Mouse (Mus musculus) heart, embryonic 11.5 days (tissue): Measurements from ENCODE around the gene Eif3l. TPM values are rescaled to one million over a fixed set of nuclear protein-coding genes. Genes with fewer than 3 reads are reported as not detected.

Experiments used
- ATAC-seq: fragments of 200-750 bp; cut with Nextera tagmentation; replicated peaks from 2 replicates; pipeline ENCODE4 v1.8.0; 2017; ENCODE audit warnings: moderate library complexity; ENCODE audit not compliant: insufficient number of reproducible peaks, low FRiP score, low TSS enrichment
- H3K27ac ChIP-seq: fragments of 300-500 bp; sonication (generic); 2 replicates; pipeline ENCODE4 v1.5.1; 2014; ENCODE audit warnings: mild to moderate bottlenecking, low read depth, low read length
- H3K27me3 ChIP-seq: fragments of 300-500 bp; sonication (generic); 2 replicates; pipeline ENCODE4 v1.6.1; 2014; ENCODE audit warnings: mild to moderate bottlenecking, low read length, mixed read lengths; ENCODE audit not compliant: control insufficient read depth, insufficient read depth
- H3K36me3 ChIP-seq: fragments of 300-500 bp; sonication (generic); 2 replicates; pipeline ENCODE4 v1.6.1; 2014; ENCODE audit warnings: mild to moderate bottlenecking, low read length, moderate library complexity, mixed read lengths; ENCODE audit not compliant: control insufficient read depth, insufficient read depth
- H3K4me1 ChIP-seq: fragments of 300-500 bp; sonication (generic); 2 replicates; pipeline ENCODE4 v1.6.1; 2014; ENCODE audit warnings: low read length; ENCODE audit not compliant: control insufficient read depth, insufficient read depth
- H3K4me2 ChIP-seq: fragments of 300-500 bp; sonication (generic); 2 replicates; pipeline ENCODE4 v1.6.1; 2014; ENCODE audit warnings: mild to moderate bottlenecking, moderate library complexity
- H3K4me3 ChIP-seq: fragments of 300-500 bp; sonication (generic); 2 replicates; pipeline ENCODE4 v1.5.1; 2014; ENCODE audit warnings: low read depth, low read length
- H3K9ac ChIP-seq: fragments of 300-500 bp; sonication (generic); 2 replicates; pipeline ENCODE4 v1.6.1; 2014; ENCODE audit warnings: mild to moderate bottlenecking, low read depth, low read length, moderate library complexity
- H3K9me3 ChIP-seq: fragments of 300-500 bp; sonication (generic); replicated peaks from 2 replicates; pipeline ENCODE4 v1.6.1; 2016; ENCODE audit warnings: low read length; ENCODE audit not compliant: control insufficient read depth
- WGBS: fragments of 180-500 bp; shearing (Covaris S2); extraction: QIAGEN DNeasy Blood & Tissue Kit; methylation state at CpG from one replicate; pipeline ENCODE4 v1.1.7; 2014; ENCODE audit not compliant: insufficient replicate concordance; 5-methylcytosine and 5-hydroxymethylcytosine counted together
- polyA plus RNA-seq: library from polyadenylated mRNA; unstranded; fragments of >200 nt; fragmentation: Nextera tagmentation; extraction: Ambion mirVana; gene quantifications from 2 replicates; pipeline ENCODE4 v1.2.1, GENCODE M21; 2014

Eif3l gene
- 166 and 189 TPM in 2 replicates for polyA plus RNA-seq

GRCm38 (mm10) chr15:79074913-79075532 lies at the start of gene Eif3l:
Eif3l (plus strand) TSS chr15:79075179.
- Histone ChIP-seq H3K27ac (peak within 1 kb of the TSS; percentile 73), H3K4me3 (peak within 1 kb of the TSS; percentile 98), H3K9ac (peak within 1 kb of the TSS; percentile 85), H3K9me3 (no peaks in the 10 kb centered on the region), H3K4me1 (peaks cover 11% of the 10 kb centered on the region), H3K27me3 (no peaks in the 10 kb centered on the region), H3K4me2 (peak within 1 kb of the TSS; percentile 90), H3K36me3 (peaks cover 25% of the 10 kb centered on the region)
- WGBS: 1% methylated on average over 49 of the region's 49 CpGs
- ATAC-seq: peak; percentile 79; the same call in 1 of the 2 replicates

GRCm38 (mm10) chr15:79025687-79026308 lies 49.2 kb upstream of the Eif3l start:
- peak overlapping the region; percentile 64 for H3K9ac ChIP-seq

GRCm38 (mm10) chr15:79026511-79027290 lies 48.3 kb upstream of the Eif3l start:
- Histone ChIP-seq H3K4me2 (peak overlapping the region; percentile 98), H3K9me3 (no peaks in the 10 kb centered on the region), H3K4me1 (peaks cover 25% of the 10 kb centered on the region), H3K9ac (no peak overlapping the region; the same call in 1 of the 2 replicates), H3K27ac (no peak overlapping the region), H3K4me3 (peak overlapping the region; percentile 72; the same call in 1 of the 2 replicates), H3K27me3 (peaks cover 2% of the 10 kb centered on the region; the same call in 1 of the 2 replicates), H3K36me3 (no peaks in the 10 kb centered on the region)
- 43% methylated on average over 14 of the region's 14 CpGs for whole genome bisulfite sequencing
- ATAC-seq: no peak

More at GRCm38 (mm10) chr15:79025687-79026308, 49.2 kb upstream of the Eif3l start:
- Histone ChIP-seq H3K4me1 (peaks cover 22% of the 10 kb centered on the region), H3K4me2 (peak overlapping the region; percentile 58), H3K4me3 (peak overlapping the region; percentile 16; the same call in 1 of the 2 replicates), H3K27ac (no peak overlapping the region), H3K36me3 (no peaks in the 10 kb centered on the region), H3K27me3 (peaks cover 2% of the 10 kb centered on the region; the same call in 1 of the 2 replicates), H3K9me3 (no peaks in the 10 kb centered on the region)
- no peak for ATAC-seq
- WGBS: 9% methylated on average over 17 of the region's 18 CpGs

- Histone ChIP-seq H3K27ac (peak overlapping the region; percentile 94), H3K36me3 (no peaks in the 10 kb centered on the region), H3K4me1 (peaks cover 25% of the 10 kb centered on the region), H3K4me3 (peak overlapping the region; percentile 72), H3K9me3 (no peaks in the 10 kb centered on the region), H3K27me3 (peaks cover 2% of the 10 kb centered on the region; the same call in 1 of the 2 replicates), H3K4me2 (peak overlapping the region; percentile 98), H3K9ac (peak overlapping the region; percentile 100)
- ATAC-seq: no peak
- 6% methylated on average over 45 of the region's 46 CpGs for WGBS
Observed at GRCm38 (mm10) chr15:79027291-79028205, 47.4 kb upstream of the Eif3l start.

- Histone ChIP-seq H3K4me1 (peaks cover 20% of the 10 kb centered on the region), H3K4me2 (peak within 1 kb of the TSS; percentile 98), H3K9me3 (no peaks in the 10 kb centered on the region), H3K27ac (peak within 1 kb of the TSS; percentile 94), H3K4me3 (peak within 1 kb of the TSS; percentile 72), H3K9ac (peak within 1 kb of the TSS; percentile 100), H3K27me3 (peaks cover 2% of the 10 kb centered on the region; the same call in 1 of the 2 replicates), H3K36me3 (no peaks in the 10 kb centered on the region)
- 2% methylated on average over 55 of the region's 58 CpGs for WGBS
- ATAC-seq: peak; percentile 64
Observed at GRCm38 (mm10) chr15:79028237-79028738, 46.7 kb upstream of the Eif3l start, which contains the start of gene H1f0. H1f0 (plus strand) TSS chr15:79028450.

- H3K9ac ChIP-seq: peak overlapping the region; percentile 100
- peak overlapping the region; percentile 98 for H3K4me2 ChIP-seq
- no peaks in the 10 kb centered on the region for H3K9me3 ChIP-seq
- peak overlapping the region; percentile 94 for H3K27ac ChIP-seq
- peak overlapping the region; percentile 72 for H3K4me3 ChIP-seq
- no peaks in the 10 kb centered on the region for H3K36me3 ChIP-seq
- no peak for ATAC-seq
- WGBS: 26% methylated on average over 16 of the region's 16 CpGs
- H3K27me3 ChIP-seq: peaks cover 2% of the 10 kb centered on the region; the same call in 1 of the 2 replicates
- peaks cover 20% of the 10 kb centered on the region for H3K4me1 ChIP-seq
Observed at GRCm38 (mm10) chr15:79028823-79029484, 46.0 kb upstream of the Eif3l start.

- 12% methylated on average over 11 of the region's 11 CpGs for WGBS
- H3K9ac ChIP-seq: peak overlapping the region; percentile 49
- H3K4me2 ChIP-seq: peak overlapping the region; percentile 98
- peaks cover 20% of the 10 kb centered on the region for H3K4me1 ChIP-seq
- 0 out of 2 replicates have a peak overlapping the region, but pooled peaks have one; percentile 36 for H3K27ac ChIP-seq
- peak overlapping the region; percentile 72 for H3K4me3 ChIP-seq
- H3K9me3 ChIP-seq: no peaks in the 10 kb centered on the region
- peaks cover 2% of the 10 kb centered on the region; the same call in 1 of the 2 replicates for H3K27me3 ChIP-seq
- no peaks in the 10 kb centered on the region for H3K36me3 ChIP-seq
- no peak for ATAC-seq
Observed at GRCm38 (mm10) chr15:79029519-79030241, 45.3 kb upstream of the Eif3l start.
